Mouse (Mus musculus) frontal cortex, postnatal 36 days (tissue): Measurements from ENCODE around the gene Hspbap1.

Experiments
- DNase-seq, 2 experiments: peaks; one replicate each; pipeline ENCODE4 v3.0.0; 2022; ENCODE audit warnings: low spot score in 2 of 2

The Hspbap1 gene

DNA sequence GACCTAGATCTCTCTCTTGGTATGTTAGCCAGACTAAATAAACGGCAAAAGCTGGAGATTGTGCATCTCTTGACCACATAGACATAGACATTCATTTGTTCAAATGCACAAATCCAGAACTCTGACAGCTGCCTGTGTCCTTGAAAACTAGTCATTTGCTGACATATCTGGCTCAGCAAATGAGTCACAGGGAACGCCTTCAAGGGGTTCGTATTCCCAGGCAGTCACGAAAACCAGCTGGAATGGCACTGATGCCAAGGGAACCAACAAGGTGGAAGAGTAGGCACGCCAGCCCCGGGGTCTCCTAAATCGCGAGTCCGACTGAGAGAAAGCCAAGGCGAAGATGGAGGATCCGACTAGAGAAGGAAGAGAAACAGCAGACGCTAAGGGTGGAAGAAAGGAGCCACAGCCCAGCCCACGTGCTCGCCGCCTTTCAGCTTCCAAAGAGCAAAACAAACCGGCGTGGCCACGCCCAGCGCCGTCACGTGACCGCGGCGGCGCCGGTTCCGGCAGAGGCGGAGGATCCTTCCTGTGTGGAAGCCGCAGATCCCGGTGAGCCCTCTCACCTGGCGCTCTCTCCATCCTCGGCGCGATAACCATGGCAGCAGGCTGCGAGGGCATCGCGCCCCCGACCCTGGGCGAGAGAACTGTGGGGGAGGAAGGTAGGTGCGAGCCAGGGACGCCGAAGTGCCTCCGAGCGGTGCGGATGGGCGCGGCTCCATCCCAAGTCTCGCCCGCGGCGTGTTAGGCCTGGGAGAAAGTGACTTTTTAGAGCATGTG, at the start of gene Hspbap1:
Hspbap1 (plus strand) TSS at position 498 of the 780 bp plus-strand sequence.
- peak; percentile 88 to 92 for DNase-seq

DNA sequence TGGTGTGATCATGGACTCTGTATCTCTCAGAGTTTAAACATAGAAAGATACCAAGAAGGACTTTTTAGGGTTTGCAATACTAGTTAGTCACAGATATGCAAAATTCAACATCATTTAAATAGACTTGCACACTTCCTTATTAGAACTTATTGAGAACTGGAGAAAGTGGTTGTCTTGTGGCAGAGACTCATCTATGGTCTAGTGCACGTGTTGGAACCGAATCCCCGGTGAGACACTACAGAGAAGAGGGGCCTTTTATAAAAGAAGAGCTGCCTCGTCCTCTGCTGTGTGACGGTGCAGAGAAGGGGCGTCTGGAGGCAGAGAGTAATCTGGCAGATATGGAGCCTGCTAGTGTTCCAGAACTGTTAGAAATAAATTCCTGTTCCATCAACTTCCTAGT, 45.6 kb upstream of the Hspbap1 start:
- no peak for DNase-seq

DNA sequence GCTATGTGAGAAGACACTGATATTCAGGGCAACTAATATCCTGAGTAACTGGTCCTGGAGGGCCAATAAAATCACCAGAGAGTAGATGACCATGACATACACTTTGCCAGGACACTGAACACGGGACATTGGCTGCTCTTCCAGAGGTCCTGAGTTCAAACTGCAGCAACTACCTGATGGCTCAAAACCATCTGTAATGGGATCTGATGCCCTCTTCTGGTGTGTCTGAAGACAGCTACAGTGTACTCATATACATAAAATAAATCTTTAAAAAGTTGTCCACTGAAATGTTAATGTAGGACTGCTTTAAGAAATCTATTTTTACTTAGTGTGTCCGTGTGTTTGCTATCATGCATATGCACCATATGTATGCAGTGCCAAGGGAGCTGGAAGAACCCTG, 43.6 kb upstream of the Hspbap1 start:
- DNase-seq = no peak

DNA sequence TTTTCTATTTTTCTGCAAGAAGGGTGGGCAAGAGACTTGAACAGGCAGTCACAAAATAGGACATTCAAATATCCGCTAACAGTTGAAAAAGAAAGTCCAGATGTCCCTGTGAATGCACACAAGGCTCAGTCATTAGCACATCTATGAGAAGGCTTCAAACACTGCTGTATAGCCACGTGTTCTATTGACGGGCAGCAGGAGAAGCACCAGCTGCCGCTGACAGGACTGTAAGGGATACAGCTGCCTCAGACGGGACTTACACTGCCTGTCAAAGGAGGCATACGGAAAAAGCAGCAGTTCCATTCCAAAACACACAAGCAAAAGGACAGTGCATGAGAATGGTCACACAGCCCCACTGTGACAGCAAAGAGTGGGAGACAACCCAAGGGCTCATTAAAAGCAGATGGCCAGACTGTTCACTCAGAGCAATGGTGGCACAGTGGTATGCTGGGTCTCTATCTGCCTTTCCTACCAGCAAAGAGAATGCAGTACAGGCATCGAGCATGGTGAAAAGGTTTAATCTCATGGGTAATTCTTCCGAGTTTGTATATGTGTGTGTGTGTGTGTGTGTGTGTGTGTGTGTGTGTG, 40.9 kb upstream of the Hspbap1 start:
- DNase-seq = no peak

DNA sequence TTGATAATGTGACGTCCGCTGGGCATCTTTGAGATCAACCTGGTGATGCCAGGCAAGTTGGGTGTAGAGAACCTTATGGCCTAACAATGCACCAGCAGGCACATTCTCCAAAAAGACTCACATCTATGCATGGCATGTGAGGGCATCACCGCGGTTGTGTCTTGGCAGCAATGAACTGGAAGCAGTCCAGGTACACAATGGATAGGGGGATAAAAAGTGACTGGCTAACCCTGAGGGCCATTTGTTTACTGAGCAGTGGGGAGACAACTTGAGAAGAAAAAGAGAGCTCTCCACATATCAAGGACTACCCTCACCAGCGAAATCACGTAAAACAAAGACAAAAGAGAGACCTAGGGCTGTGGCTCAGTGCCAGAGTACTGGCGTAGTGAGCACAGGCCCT, 38.1 kb upstream of the Hspbap1 start:
- no peak for DNase-seq

DNA sequence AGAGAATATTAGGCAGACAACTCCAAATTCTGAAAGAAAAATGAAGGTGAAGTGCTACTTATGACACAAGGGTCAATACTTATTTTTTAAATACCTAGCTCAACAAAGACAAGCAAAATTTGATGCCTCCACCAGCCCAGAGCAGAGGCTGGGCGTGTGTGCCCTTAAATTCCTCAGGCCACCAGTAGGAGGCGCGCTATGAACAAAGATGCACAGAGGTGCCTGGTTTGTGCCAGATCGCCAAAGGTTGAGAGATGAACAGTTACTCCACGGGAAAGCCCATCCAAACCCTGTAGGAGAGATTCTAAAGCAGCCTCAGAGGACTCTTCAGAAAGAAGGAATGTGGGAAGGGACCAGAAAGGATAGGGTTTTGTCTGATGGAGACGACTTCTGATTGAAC, 36.1 kb upstream of the Hspbap1 start:
- peak in 1 of 2 experiments; percentile 53 for DNase-seq

DNA sequence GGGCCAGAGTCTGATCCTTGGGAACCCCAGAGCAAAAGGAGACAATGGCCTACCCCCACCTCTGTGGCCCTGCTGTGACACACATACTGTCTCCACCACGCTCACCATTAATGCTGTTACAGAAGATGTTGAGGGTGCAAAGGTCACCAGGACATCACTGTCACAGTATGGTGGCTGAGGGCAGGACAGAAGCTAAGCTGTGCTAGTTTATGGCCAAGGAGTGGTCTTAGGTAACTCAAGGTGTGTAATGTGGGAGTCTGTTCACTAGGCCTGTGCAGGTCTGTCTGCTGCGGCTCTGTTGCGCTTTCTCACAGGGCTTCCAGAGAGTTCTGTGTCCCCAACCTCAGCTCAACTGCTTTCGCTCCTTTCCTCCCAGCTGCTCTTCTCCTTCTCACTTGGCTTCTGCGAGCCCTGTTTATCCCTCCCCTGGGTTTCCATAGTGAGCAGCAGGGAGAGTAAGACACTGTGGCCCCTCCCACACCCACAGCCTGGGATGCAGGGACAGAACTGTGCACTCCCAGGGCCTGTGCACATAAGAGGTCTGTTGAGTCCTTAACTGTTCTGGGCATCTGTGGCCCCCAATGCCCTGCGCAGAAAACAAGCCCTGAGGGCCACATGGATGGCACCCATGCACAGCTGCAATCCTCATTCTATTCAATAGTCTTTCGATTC, 31.9 kb upstream of the Hspbap1 start:
- no peak for DNase-seq

DNA sequence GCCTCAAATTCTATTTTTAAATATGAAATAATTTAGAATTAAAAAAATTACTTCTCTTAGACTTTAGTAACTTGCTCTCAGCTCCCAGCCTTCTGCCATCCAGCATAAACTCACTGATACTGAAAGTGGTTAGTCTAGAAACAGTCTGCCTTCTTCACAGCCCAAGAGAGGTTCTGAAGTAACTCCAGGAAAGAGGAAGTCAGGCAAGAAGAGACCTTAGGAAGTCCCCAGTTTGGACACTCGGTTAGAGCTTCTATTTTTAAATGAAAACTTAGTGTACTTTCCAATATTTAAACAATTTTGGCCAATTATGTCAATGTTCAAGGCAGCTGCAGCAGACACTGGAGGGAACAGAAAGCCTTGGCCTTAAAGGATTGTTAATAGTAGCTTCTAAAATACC, 30.6 kb upstream of the Hspbap1 start:
- DNase-seq = no peak

DNA sequence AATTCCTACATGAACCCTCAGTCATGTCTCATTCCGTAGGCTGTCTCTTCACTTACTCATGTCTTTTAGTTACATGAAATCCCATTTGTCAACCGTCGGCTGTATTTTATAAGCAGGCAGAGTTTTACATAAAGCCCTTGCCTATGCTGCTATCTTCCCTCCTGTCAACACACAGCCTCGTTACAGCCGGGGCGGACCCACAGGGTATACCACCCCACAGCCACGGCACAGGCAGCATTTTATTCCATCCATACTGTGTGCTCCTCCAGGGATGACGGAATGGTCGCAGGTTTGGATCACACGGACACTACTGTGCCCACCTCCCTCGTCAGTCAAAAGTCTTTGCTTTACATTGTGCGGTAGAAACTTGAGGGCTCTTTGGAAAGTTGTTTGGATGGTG, 29.8 kb upstream of the Hspbap1 start:
- DNase-seq = no peak

DNA sequence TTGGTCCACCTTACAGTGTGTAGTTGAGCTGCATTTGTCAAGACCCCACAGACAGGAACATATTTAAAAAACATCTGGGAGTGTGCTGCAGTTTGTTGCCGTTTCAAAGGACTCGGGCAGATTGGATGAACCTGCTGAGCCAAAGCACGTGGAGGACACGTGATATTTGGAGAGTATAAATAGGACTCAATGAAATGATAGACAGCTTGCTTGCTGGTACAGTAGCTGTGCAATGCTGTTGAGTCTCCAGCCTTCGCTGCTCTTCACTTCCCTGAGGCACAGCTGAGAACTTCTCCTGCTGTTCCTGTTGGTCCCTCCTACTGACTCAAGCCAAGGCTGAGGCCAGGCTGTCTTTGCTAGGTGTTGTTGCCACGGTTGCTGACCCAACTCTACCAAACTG, 29.2 kb upstream of the Hspbap1 start:
- DNase-seq = no peak

DNA sequence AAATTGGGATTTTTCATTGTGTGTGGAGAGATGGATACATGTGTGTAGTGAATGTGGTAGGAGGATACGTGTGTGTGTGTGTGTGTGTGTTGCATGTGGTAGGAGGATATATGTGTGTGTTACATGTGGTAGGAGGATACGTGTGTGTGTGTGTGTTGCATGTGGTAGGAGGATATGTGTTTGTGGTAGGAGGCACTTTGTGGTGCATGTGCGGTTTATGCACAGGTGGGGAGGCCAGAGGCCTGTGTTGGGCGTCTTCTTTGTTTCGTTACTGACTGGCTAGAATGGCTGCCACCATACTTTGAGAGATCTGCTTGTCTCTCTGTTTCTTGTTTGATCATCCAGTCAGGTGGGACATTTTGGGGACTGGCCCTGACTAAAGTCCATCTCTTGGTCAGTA, 28.6 kb upstream of the Hspbap1 start:
- no peak for DNase-seq

DNA sequence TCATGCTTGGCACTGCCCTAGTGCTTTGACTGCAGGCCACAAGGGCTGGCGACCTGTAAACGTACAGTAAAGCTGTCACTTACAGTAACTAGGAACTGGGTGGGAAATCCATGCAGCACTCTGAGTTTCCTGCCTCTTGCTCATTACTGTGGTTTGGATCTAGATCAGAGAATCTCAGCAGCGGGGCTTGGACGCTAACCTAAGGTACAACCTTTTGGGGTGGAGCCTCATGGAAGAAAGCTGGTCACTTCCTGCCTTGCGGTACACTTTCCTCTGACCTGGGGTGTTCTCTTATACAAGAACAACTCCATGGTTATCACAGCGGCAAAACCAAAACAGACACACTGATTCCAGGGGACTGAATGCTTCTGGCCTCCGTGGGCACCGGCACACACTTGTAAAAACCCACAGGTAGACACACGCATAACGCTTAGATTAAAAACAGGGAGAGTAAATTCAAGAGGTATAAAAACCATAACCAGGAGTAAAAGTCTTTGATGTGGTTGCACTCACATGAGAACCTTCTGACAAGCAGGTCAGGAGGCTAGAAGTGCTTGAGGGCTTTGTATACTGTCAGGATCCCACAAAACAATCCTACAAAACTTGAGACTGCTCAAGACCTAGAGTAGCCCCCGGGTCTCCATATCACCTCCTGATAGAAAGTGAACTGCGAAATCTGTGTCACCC, 27.8 kb upstream of the Hspbap1 start:
- no peak for DNase-seq

DNA sequence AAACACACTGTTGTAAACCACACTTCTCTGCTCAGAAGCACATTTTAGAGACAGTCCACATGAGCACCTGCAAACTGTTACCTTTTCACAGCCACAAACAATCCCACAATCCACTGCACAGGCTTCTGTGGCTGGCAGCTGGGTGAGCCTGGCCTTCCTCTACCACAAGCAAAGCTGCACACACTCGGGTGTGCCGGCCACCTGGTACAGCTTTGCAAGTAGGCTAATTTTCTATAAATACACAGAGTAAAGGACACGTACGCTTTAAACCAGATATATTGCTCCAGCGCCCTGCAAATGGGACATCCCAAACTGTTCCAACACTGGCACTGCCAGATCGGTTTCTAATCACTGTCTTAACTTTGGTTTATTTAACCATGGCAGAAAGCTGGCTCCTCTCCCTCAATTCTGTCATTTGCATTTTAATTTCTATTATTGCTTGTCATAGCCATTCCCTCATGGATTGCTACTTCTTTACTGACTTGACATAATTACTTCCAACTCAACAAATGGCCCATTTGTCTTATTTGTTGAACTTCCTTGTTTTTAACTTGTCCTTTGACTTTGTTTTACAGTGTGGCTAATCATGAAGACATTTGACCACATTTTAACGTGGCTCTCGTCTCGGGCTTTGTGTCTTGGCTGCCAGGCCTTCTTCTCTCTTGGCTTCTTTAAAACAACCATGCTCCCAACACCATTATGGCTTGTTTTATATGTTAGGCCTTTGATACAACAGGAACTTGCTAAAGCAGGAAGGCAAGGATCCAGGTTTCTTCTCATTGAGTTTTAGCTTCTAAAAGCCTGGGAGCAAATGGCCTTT, 22.5 kb upstream of the Hspbap1 start:
- DNase-seq = no peak

DNA sequence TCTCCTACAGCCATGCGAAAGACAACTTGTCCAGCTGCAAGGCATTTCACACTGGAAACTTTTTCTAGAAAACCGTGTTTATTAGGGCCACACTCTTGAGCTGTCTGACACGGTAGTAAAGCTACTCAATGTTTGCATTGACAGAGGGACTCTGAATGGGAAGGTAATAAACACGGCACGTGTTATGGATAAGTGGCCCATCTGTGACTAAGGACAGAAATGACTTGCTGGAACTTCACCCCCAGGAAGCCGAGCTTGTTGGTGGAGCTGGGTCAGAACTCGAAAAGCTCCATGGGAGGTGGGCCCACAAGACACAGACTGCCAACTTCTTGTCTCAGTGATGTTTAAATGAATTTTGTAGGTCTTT, 22.0 kb upstream of the Hspbap1 start:
- DNase-seq = no peak

DNA sequence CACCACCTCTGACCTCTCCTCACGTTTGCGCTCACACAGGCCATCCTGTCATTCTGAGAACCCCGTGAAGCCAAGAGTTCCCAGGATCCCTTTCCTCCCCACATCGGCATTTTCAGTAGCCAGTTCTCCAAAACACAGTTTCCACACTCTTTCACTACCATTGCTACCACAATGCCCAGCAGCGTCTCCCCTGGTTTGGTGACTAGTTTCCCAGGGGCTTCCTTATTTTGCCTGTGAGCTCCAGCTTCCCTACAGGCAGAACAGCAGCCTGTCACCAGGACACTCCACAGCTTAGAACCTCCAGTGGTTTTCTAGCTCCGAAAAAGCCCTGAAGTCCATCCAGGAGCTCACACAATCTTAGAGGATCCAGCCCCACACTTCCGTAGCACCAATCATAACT, 20.8 kb upstream of the Hspbap1 start:
- no peak for DNase-seq

DNA sequence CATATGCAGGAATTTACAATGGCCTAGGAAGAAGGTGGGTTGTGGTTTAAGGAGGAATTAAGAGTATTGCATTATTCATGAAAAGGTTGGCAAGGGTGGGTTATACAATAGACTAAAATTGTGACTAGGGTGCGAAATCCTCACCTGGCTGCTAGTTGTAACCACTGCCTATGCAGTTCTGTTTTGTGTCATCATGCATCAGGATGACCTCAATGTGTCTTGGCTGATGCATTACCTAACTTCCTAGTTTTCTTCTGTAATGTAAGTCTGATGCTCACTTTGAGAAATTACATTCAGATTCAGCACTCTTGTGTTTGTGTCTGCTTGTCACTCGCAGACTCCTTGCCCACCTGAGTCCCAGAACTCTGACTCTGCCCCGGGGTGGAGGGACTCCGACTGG, 18.3 kb upstream of the Hspbap1 start:
- no peak for DNase-seq

DNA sequence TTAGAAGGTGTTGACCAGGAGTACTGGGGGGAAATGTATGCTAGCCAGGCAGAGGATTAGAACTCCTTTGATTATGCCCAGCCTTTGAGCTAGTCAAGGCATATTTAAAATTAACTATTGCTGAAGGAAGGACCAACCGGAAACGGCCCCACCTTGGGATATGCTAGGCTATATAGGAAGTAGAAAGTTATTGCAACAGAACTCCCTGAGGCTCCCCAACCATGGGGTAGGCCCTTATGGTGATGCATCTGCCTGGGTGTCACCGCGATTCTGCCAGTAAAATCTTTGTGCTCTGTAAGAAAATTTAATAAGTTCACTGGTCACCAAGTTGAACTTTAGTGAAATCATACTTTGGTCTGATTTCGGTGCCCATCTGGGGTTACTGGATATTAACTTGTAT, 16.2 kb upstream of the Hspbap1 start:
- no peak for DNase-seq

DNA sequence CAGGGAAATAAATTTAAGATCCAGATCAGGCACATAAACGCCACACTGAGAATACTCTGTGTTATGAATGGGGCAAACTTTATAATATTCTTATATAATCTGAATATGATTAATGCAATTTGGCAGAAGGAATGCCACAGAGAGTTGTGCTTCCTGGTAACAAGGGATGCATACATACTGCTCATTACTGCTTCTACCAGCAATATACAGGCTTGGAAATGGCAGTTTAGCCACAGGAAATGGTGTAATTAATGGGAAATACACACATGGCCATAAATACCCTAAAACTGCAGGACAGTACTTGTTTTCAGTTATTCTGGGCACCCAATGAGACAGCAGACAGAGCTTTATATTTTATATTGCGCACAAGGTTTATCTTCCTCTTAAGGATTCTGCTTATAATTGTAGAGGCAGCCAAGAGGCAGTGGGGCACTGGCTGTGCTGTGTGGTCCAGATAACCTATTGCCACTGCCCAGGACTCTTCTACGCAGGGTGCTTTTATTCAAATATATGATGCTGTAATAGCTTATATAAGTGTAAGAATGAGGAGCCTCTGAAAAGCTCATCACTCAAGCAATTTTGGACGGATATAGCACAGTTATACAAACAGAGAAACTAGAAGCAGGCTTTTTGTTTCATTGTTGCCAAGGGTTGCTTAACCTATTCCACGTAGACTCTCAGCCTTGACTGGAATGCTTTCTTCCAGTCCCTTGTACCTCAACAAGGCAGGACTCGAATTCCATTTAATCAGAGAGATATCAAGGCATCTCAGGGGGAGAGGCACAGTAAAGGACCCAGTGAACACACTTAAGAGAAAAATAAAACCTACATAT, 14.5 kb upstream of the Hspbap1 start:
- DNase-seq = no peak

DNA sequence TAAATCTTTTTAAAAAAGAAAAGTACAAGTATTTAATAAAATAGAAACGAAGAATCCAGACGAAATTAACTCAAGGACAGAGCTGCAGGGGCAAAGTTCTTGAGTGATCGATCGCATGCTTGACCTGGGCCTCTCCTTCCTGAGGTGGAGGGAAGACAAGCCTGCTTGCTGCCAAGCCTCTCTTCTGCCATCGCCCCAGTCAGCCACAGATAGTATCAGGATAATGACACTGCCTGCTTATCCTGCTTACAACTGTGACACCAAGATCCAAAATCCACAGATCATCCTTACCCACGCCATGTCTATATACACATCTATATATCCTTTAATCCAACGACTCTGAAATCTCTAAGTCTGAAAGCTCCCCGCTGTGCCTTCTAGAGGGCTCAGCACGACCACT, 13.5 kb upstream of the Hspbap1 start:
- DNase-seq = no peak

DNA sequence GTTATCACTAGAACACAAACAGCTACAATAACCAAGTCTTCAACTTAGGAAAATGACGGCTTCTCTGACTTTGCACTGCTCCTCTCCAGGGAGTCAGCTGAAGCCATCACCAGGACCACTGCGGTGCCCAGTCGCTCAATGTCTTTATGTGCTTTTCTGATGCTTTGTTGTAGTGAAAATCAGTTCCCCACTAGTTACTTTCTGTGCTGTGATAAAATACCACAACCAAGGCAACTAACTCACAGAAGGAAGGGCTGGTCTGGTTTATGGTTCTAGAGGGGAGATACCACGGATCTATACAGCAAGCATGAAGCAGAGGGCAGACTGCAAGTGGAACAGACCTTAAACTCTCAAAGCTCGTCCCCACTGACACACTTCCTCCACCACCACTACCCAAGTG, 10.8 kb upstream of the Hspbap1 start:
- DNase-seq = no peak
